Mouse (Mus musculus) myocyte (in vitro differentiated cells): ENCODE measurements at regions not wholly inside any gene's neighbourhood (a gene's known extent, or its start where the extent isn't known, plus 50 kb on each side); places are given as distances from the start of the nearest gene placed in this dataset.

Experiments
- H3K27me3 ChIP-seq: one replicate; pipeline ENCODE4 v1.6.1; 2011; ENCODE audit not compliant: control insufficient read depth, insufficient read depth, insufficient read length
- H3K36me3 ChIP-seq: one replicate; pipeline ENCODE4 v1.6.1; 2011; ENCODE audit not compliant: control insufficient read depth, insufficient read depth
- H3K4me2 ChIP-seq: one replicate; pipeline ENCODE4 v1.6.1; 2011; ENCODE audit warnings: low read depth, control low read depth
- H3K4me3 ChIP-seq: one replicate; pipeline ENCODE4 v1.5.1; 2011; ENCODE audit warnings: mild to moderate bottlenecking, control low read depth, moderate library complexity
- H3K79me2 ChIP-seq: one replicate; pipeline ENCODE4 v1.6.1; 2011; ENCODE audit not compliant: control insufficient read depth, insufficient read depth
- H3ac ChIP-seq: one replicate; pipeline ENCODE4 v1.6.1; 2011; ENCODE audit not compliant: control insufficient read depth, insufficient read length
- CEBPB ChIP-seq: IDR thresholded peaks from 2 replicates; pipeline ENCODE4 v1.6.1; 2011; ENCODE audit warnings: mild to moderate bottlenecking, moderate library complexity; ENCODE audit not compliant: poor library complexity, insufficient read depth, severe bottlenecking
- E2F4 ChIP-seq: IDR thresholded peaks from one replicate; pipeline ENCODE4 v1.6.1; 2011; ENCODE audit warnings: mild to moderate bottlenecking, control low read depth, moderate library complexity; ENCODE audit not compliant: insufficient read depth
- MAX ChIP-seq: IDR thresholded peaks from one replicate; pipeline ENCODE4 v1.6.1; 2011; ENCODE audit warnings: low read depth, mild to moderate bottlenecking, control low read depth
- MYOD1 ChIP-seq, 3 experiments: IDR thresholded peaks; one replicate each; pipeline ENCODE4 v1.6.1; 2011; ENCODE audit warnings: control low read depth in 2 of 3, low read depth in 2 of 3, mild to moderate bottlenecking in 2 of 3, moderate library complexity in 1 of 3; ENCODE audit not compliant: insufficient read length in 2 of 3, control insufficient read depth in 1 of 3
- MYOG ChIP-seq, 3 experiments: IDR thresholded peaks; one replicate each; pipeline ENCODE4 v1.6.1; 2011; ENCODE audit warnings: control low read depth in 2 of 3, low read depth in 2 of 3, mild to moderate bottlenecking in 2 of 3; ENCODE audit not compliant: insufficient read length in 2 of 3, control insufficient read depth in 1 of 3, insufficient read depth in 1 of 3
- POLR2A ChIP-seq: IDR thresholded peaks from one replicate; pipeline ENCODE4 v1.6.1; 2011; ENCODE audit warnings: low read depth, mild to moderate bottlenecking, control low read depth, moderate library complexity; ENCODE audit not compliant: insufficient read length
- POLR2AphosphoS2 ChIP-seq: IDR thresholded peaks from one replicate; pipeline ENCODE4 v1.6.1; 2011; ENCODE audit warnings: low read depth, control low read depth; ENCODE audit not compliant: insufficient read length
- REST ChIP-seq: IDR thresholded peaks from one replicate; pipeline ENCODE4 v1.6.1; 2011; ENCODE audit warnings: mild to moderate bottlenecking, control low read depth, moderate library complexity; ENCODE audit not compliant: insufficient read depth, insufficient read length
- SRF ChIP-seq: IDR thresholded peaks from one replicate; pipeline ENCODE4 v1.6.1; 2011; ENCODE audit warnings: low read depth; ENCODE audit not compliant: control insufficient read depth, insufficient read length
- TCF12 ChIP-seq: IDR thresholded peaks from one replicate; pipeline ENCODE4 v1.6.1; 2011; ENCODE audit warnings: mild to moderate bottlenecking, control low read depth; ENCODE audit not compliant: poor library complexity, insufficient read depth, severe bottlenecking
- TCF3 ChIP-seq: IDR thresholded peaks from one replicate; pipeline ENCODE4 v1.6.1; 2011; ENCODE audit warnings: low read depth, control low read depth; ENCODE audit not compliant: insufficient read length
- USF1 ChIP-seq: IDR thresholded peaks from one replicate; pipeline ENCODE4 v1.6.1; 2011; ENCODE audit warnings: low read depth, mild to moderate bottlenecking, control low read depth, moderate library complexity

DNA sequence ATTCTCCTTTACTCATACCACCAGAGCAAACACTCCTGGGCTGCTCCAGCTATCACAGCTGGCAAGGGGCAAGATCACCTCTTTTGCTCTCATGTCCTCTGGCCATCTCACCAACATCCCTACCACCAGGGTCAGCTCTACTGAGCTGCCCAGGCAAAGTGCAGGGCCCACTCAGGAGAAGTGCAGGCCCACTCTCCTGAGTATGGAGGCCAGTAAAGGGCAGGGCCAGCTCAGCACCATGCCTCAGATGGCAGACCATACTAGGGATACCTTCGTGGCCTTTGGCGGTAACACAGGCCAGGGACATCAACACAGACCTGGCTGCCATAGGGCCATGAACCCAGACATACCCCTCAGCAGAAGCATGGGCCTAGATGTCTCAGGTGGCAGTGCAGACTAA, 101.9 kb upstream of the Abcb5 start:
- H3K27me3 ChIP-seq = no peaks in the 10 kb centered on the region
- no peak overlapping the region for H3ac ChIP-seq
- TF ChIP-seq REST = no peak
- TF ChIP-seq POLR2A = no peak
- TF ChIP-seq USF1 = no peak
- no peak for TF ChIP-seq MYOD1 (IDR thresholded peaks at IDR 0.05; ENCODE audit: control insufficient read depth in 1 of 3, insufficient read length in 2 of 3, low read depth in 2 of 3)
- no peak for TF ChIP-seq TCF3
- no peak for TF ChIP-seq MAX
- TF ChIP-seq E2F4 = no peak
- no peak for TF ChIP-seq MYOG (IDR thresholded peaks at IDR 0.05; ENCODE audit: control insufficient read depth in 1 of 3, insufficient read depth in 1 of 3, insufficient read length in 2 of 3, low read depth in 2 of 3)
- no peak for TF ChIP-seq CEBPB
- TF ChIP-seq POLR2AphosphoS2 = no peak
- no peaks in the 10 kb centered on the region for H3K79me2 ChIP-seq
- no peak overlapping the region for H3K4me3 ChIP-seq
- no peak overlapping the region for H3K4me2 ChIP-seq
- no peaks in the 10 kb centered on the region for H3K36me3 ChIP-seq

DNA sequence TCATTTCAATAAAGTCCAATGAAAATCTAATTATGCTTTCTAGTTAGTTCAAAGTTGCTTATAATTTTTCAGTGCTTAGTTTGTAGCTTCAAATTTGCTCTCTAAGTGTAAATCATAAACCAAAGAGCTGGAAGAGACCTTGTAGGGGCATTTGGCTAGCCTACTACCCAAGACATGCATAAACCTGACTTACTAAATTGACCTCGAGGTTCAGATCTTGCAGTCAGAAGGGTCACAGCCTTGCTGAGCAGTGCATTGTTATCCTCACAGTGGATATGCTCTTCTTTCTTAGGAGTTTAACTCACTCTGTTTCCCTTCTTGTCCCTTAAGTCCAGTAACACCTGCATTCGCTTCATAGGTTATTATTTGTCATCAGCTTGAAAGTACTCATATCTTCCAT, 96.7 kb upstream of the Abcb5 start:
- TF ChIP-seq POLR2AphosphoS2 = no peak
- TF ChIP-seq TCF3 = no peak
- TF ChIP-seq USF1 = no peak
- TF ChIP-seq TCF12 = no peak
- no peak for TF ChIP-seq CEBPB
- TF ChIP-seq POLR2A = no peak
- no peak for TF ChIP-seq REST
- TF ChIP-seq MYOG (IDR thresholded peaks at IDR 0.05; ENCODE audit: control insufficient read depth in 1 of 3, insufficient read depth in 1 of 3, insufficient read length in 2 of 3, low read depth in 2 of 3) = no peak
- TF ChIP-seq SRF = no peak
- no peak for TF ChIP-seq MAX
- TF ChIP-seq E2F4 = no peak
- Histone ChIP-seq H3K4me3 (no peak overlapping the region), H3K4me2 (no peak overlapping the region), H3K36me3 (no peaks in the 10 kb centered on the region), H3K27me3 (no peaks in the 10 kb centered on the region), H3ac (no peak overlapping the region), H3K79me2 (no peaks in the 10 kb centered on the region)

DNA sequence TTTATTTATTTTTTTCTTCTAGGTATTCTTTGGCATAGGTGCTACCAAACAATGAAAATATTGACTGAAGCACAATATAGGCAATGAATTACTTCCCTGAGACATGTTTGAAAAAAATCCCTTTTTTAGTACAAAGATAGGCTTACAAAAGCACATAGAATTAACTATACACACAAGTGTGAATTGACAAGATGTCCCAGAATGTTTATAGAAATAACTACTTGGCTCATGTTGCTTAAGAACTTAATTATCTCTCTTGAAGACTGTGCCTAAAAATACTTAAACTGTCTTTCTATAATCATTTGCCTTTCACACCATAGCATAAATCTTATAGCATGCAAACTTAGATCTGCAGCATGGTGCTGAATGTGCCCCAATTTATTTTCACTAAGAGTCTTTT, 96.3 kb upstream of the Abcb5 start:
- Histone ChIP-seq H3K27me3 (no peaks in the 10 kb centered on the region), H3K36me3 (no peaks in the 10 kb centered on the region), H3K79me2 (no peaks in the 10 kb centered on the region), H3K4me3 (no peak overlapping the region), H3K4me2 (no peak overlapping the region), H3ac (no peak overlapping the region)
- TF ChIP-seq POLR2AphosphoS2 (no peak), TCF3 (no peak), SRF (no peak), E2F4 (no peak), MAX (no peak), POLR2A (no peak), USF1 (no peak), MYOG (IDR thresholded peaks at IDR 0.05; ENCODE audit: control insufficient read depth in 1 of 3, insufficient read depth in 1 of 3, insufficient read length in 2 of 3, low read depth in 2 of 3) (no peak), REST (no peak), TCF12 (no peak)

DNA sequence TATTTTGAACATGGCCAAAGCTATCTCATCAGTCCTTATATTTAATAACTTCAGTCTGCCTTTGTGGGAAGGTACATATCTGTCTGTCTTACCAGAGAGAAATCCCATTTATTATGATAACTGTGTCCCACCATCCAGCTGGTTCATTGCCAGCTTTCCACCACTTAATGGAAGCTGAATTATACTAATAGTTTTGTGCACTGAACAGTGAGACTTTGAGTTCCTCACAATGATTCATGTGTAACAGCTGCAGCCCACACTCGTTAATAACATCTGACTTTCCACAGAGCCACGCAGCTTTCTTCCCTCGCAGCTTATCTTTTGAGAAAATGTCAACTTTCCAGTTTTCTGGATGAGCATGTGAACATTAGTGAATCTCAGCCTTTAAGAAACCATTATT, 88.3 kb upstream of the Abcb5 start:
- no peak overlapping the region for H3K4me3 ChIP-seq
- TF ChIP-seq MYOD1 (IDR thresholded peaks at IDR 0.05; ENCODE audit: control insufficient read depth in 1 of 3, insufficient read length in 2 of 3, low read depth in 2 of 3) (peak; percentile 56 to 90 (median 84)), TCF3 (peak; percentile 13), TCF12 (peak; percentile 50), E2F4 (no peak), POLR2AphosphoS2 (no peak), CEBPB (no peak), MAX (no peak)

DNA sequence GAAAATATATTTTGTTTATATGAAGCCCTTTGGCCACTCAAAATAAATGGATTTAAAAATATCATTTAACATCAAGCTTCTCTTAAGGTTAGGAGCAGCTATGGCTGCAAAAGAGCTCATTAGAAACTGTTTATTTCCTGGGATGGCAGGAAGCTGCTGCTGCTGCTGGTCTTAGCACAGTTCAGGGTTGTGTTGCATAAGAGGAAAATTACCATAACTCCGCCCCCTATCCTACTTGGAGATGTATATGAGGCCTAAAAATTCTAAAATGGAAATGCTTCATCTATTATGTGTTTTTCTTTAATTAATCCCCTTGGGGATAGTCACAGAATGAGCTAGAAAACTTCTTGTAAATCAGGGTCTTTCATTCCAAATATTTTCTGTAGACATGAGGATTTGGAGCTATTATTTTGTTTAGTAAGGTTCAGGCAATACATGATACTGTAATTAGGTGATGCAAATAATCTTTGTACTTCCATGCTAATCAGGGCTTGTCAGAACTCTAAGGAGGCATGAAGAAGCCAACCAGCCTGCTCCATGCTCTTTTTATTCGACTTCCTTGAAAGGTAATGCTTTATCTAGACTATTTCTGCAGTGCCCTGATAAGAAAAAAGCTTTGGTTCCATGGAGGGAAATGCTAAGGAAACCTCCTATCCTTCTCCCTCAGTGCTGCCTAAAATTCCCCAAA, 85.6 kb upstream of the Abcb5 start:
- Histone ChIP-seq H3K27me3 (no peaks in the 10 kb centered on the region), H3ac (no peak overlapping the region), H3K79me2 (no peaks in the 10 kb centered on the region), H3K4me3 (no peak overlapping the region), H3K4me2 (no peak overlapping the region), H3K36me3 (no peaks in the 10 kb centered on the region)
- TF ChIP-seq REST (no peak), CEBPB (0 out of 2 replicates have a peak, but pooled peaks have one; percentile 18)

More for the DNA sequence above, 88.3 kb upstream of the Abcb5 start:
- no peaks in the 10 kb centered on the region for H3K27me3 ChIP-seq
- no peaks in the 10 kb centered on the region for H3K36me3 ChIP-seq
- H3ac ChIP-seq = no peak overlapping the region
- H3K4me2 ChIP-seq = peak overlapping the region; percentile 35
- H3K79me2 ChIP-seq = no peaks in the 10 kb centered on the region
